Mouse (Mus musculus): ENCODE data around the gene Efemp2. TPM values are rescaled to one million over a fixed set of nuclear protein-coding genes. Genes with fewer than 3 reads are reported as not detected.

The Efemp2 gene
- polyA plus RNA-seq, 1 experiment from 2014 or later = 71.3 TPM

DNA sequence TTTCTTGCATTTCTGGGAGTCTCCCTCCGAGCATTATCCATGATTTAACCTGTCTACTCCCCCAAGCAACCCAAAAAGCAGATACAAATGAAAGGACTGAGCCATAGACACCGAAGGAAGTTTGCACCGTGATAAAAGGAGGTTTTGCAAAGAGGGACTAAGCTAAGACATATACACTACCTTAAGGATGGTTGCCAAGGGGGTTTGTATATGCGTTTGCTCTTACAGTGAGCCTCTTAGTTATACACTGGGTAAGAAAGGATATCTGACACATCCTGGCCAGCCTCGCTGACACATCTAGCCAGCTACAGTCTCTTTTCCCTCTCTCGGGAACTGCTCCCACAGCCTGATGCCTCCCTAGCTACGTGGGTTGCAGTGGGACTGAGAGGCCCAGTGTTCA lies 39.8 kb upstream of the Efemp2 start:
- no peaks in the 10 kb centered on the region for H3K36me3 ChIP-seq
- H3K27me3 ChIP-seq (ENCODE audit: insufficient read depth, poor library complexity, severe bottlenecking) = 0 out of 2 replicates have a peak, but pooled peaks cover 5% of the 10 kb centered on the region
- H3K9me3 ChIP-seq = no peaks in the 10 kb centered on the region
- 75% methylated on average over 7 of the region's 7 CpGs for WGBS
- H3K27ac ChIP-seq = peak overlapping the region; percentile 87
- H3K4me3 ChIP-seq = peak overlapping the region; percentile 47; the same call in 1 of the 2 replicates
- DNase-seq (ENCODE audit: low spot score) = no peak
- peaks cover 21% of the 10 kb centered on the region for H3K4me1 ChIP-seq (replicated peaks)

DNA sequence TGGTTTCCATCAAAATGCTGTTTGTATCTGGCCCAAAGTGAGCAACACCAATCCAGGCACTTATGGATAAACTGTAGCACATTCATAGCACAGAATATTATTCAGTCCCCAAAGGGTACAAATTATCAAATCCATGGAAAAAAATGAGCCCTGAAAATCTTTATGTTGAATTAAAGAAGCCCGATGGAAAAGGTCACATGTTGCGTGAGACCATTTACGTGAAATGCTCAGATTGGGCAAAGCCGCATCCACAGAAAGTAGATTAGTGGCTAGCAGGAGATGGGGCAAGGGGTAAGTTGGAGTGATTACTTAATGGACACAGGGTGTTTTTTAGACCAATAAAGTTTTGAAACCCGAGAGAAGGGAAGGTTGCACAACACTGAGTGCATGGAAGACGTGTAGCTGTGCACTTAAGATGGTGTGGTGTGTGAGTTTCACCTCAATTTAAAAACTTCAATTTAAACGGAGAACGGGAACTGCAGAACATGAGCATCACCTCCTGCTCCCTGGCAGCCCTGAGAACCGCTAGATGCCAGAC lies 29.3 kb upstream of the Efemp2 start:
- DNase-seq (ENCODE audit: low spot score) = no peak
- peaks cover 59% of the 10 kb centered on the region for H3K27me3 ChIP-seq (ENCODE audit: insufficient read depth, poor library complexity, severe bottlenecking)
- H3K36me3 ChIP-seq = no peaks in the 10 kb centered on the region
- H3K4me3 ChIP-seq = no peak overlapping the region
- H3K4me1 ChIP-seq (replicated peaks) = peaks cover 24% of the 10 kb centered on the region
- peaks cover 15% of the 10 kb centered on the region for H3K9me3 ChIP-seq
- WGBS = 71% methylated on average over 9 of the region's 9 CpGs
- H3K27ac ChIP-seq = no peak overlapping the region

- Histone ChIP-seq H3K27ac (no peak overlapping the region), H3K4me3 (no peak overlapping the region), H3K27me3 (ENCODE audit: insufficient read depth, poor library complexity, severe bottlenecking) (peaks cover 64% of the 10 kb centered on the region), H3K4me1 (replicated peaks) (peaks cover 24% of the 10 kb centered on the region), H3K36me3 (no peaks in the 10 kb centered on the region), H3K9me3 (peaks cover 12% of the 10 kb centered on the region)
- DNase-seq (ENCODE audit: low spot score) = no peak
- 33% methylated on average over 7 of the region's 7 CpGs for WGBS
These were observed 28.8 kb upstream of the Efemp2 start for GRCm38 (mm10) chr19:5444954-5445353.

DNA sequence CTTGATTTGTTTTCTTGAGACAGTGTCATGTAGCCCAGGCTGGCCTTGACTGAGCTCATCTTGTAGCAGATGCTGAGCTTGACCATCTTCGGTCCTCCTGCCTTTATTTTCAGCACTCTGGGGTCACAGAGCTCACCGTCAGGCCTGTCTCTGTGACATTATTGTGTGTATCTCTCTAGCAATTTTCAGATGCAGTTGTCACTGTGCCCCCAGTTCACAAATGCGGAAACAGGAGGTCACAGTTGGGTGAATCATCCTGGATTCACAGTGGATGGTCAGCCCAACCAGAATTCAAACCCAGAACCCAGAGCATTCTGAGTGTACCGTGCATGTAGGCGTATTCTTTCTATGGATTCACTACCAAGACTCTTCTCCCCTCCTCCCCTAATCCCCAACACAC lies 28.0 kb upstream of the Efemp2 start:
- 87% methylated on average over 5 of the region's 5 CpGs for WGBS
- Histone ChIP-seq H3K4me3 (no peak overlapping the region), H3K27me3 (ENCODE audit: insufficient read depth, poor library complexity, severe bottlenecking) (peaks cover 72% of the 10 kb centered on the region), H3K27ac (no peak overlapping the region), H3K4me1 (replicated peaks) (peaks cover 24% of the 10 kb centered on the region), H3K36me3 (no peaks in the 10 kb centered on the region), H3K9me3 (peaks cover 6% of the 10 kb centered on the region)
- DNase-seq (ENCODE audit: low spot score) = no peak

DNA sequence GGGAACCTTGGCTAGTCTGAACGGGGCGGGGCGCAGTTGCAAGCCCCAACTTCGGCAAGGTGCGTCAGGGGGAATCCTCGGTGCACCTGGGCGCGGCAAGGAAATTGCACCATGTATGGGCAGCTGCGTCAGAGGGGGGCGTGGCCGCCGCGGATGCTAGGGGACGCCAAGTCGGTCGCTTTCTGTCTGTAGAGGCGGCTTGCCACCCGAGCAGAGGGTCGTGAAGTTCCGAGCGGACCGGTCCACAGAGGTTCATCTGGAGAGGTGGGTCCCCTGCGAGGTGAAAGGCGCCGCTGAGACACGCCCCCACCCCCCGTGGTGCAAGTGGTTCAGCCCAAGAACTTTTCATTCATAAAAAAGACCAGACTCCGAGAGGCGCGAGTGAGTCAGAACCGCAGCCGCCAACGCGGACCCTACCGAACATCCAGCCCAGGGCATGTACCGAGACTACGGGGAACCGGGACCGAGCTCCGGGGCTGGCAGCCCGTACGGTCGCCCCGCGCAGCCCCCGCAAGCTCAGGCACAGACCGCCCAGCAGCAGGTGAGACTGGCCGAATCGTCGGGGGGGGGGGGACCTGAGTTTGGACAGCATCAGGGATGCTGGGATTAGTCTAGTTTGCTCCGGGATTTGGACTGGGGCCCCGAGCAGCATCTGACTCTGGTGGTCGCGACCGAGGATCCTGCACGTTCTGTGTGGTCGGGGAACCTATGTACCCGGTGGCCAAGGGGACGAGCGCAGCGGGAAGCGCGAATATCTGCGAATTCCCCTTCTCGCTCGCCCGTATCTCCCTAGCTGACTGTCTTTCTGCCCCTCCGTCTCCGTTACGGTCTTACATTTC lies 26.0 kb upstream of the Efemp2 start, which contains the start of gene Fosl1:
TSS of gene Fosl1 (plus strand) at position 33 of the 839 bp plus-strand sequence.
- peaks cover 24% of the 10 kb centered on the region for H3K4me1 ChIP-seq (replicated peaks)
- H3K27me3 ChIP-seq (ENCODE audit: insufficient read depth, poor library complexity, severe bottlenecking) = peaks cover 83% of the 10 kb centered on the region
- peaks cover 6% of the 10 kb centered on the region for H3K9me3 ChIP-seq
- no peaks in the 10 kb centered on the region for H3K36me3 ChIP-seq
- 2% methylated on average over 70 of the region's 70 CpGs for WGBS
- peak; percentile 62 for DNase-seq (ENCODE audit: low spot score)
- H3K4me3 ChIP-seq = peak within 1 kb of the TSS; percentile 62
- no peak within 1 kb of the TSS for H3K27ac ChIP-seq

- Histone ChIP-seq H3K9me3 (peaks cover 6% of the 10 kb centered on the region), H3K4me1 (replicated peaks) (peaks cover 24% of the 10 kb centered on the region), H3K4me3 (peak overlapping the region; percentile 62), H3K27ac (no peak overlapping the region), H3K27me3 (ENCODE audit: insufficient read depth, poor library complexity, severe bottlenecking) (peaks cover 83% of the 10 kb centered on the region), H3K36me3 (0 out of 2 replicates have a peak, but pooled peaks cover under 1% of the 10 kb centered on the region)
- no peak for DNase-seq (ENCODE audit: low spot score)
- WGBS = 7% methylated on average over 36 of the region's 36 CpGs
These were observed 25.2 kb upstream of the Efemp2 start for GRCm38 (mm10) chr19:5448354-5449150.

GRCm38 (mm10) chr19:5449673-5450072 lies 24.1 kb upstream of the Efemp2 start:
- no peak overlapping the region for H3K4me3 ChIP-seq
- H3K9me3 ChIP-seq = peaks cover 6% of the 10 kb centered on the region
- H3K27me3 ChIP-seq (ENCODE audit: insufficient read depth, poor library complexity, severe bottlenecking) = peaks cover 72% of the 10 kb centered on the region
- H3K36me3 ChIP-seq = peaks cover 11% of the 10 kb centered on the region
- DNase-seq (ENCODE audit: low spot score) = no peak
- H3K27ac ChIP-seq = no peak overlapping the region
- 89% methylated on average over 3 of the region's 3 CpGs for WGBS
- peaks cover 28% of the 10 kb centered on the region for H3K4me1 ChIP-seq (replicated peaks)

DNA sequence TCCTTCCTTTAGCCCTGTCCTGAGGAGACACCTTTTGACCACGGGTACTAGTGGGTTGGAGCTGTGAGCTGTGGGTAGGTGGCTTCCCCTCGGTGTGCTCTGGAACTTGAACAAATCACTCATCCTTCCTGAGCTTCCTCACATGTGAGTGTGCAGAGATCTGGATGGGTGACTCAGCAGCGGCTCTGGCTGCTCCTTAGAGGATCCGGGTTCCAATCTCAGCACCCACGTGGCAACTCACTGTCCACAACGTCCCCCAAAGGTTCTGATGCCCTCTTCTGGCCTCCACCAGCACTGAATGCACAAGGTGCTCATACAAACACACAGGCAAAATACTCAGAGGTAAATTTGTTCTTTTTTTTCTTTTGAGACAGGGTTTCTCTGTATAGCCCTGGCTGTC lies 22.0 kb upstream of the Efemp2 start:
- Histone ChIP-seq H3K36me3 (peaks cover 16% of the 10 kb centered on the region), H3K4me3 (no peak overlapping the region), H3K4me1 (replicated peaks) (peaks cover 45% of the 10 kb centered on the region), H3K9me3 (peaks cover 6% of the 10 kb centered on the region), H3K27ac (no peak overlapping the region), H3K27me3 (ENCODE audit: insufficient read depth, poor library complexity, severe bottlenecking) (peaks cover 57% of the 10 kb centered on the region)
- 80% methylated on average over 6 of the region's 6 CpGs for WGBS
- no peak for DNase-seq (ENCODE audit: low spot score)

- H3K4me1 ChIP-seq (replicated peaks) = peaks cover 44% of the 10 kb centered on the region
- whole genome bisulfite sequencing = 88% methylated on average over 12 of the region's 12 CpGs
- H3K27ac ChIP-seq = no peak overlapping the region
- H3K4me3 ChIP-seq = peak overlapping the region; percentile 92; the same call in 1 of the 2 replicates
- DNase-seq (ENCODE audit: low spot score) = no peak
- no peaks in the 10 kb centered on the region for H3K9me3 ChIP-seq
- peaks cover 16% of the 10 kb centered on the region for H3K36me3 ChIP-seq
- peaks cover 41% of the 10 kb centered on the region for H3K27me3 ChIP-seq (ENCODE audit: insufficient read depth, poor library complexity, severe bottlenecking)
These were observed 18.7 kb upstream of the Efemp2 start for GRCm38 (mm10) chr19:5455037-5455436.

DNA sequence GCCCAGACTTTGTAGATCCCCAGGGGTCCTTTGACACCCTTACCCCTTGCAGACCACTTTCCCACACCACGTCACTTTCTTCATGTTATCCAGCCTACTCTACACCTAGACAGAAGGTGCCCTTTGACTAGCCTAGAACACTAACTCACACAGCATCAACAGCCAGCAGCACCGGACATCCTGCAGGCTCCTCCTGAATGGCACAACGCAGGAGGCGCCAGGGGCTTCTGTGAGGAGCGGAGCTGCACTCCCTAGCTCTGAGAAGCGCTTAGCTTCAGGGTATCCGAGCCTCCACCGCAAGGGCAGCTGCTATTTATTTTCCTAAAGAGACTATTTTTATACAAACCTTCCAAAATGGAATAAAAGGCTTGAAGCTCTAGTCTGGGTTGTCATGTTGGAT lies 18.2 kb upstream of the Efemp2 start:
- WGBS = 64% methylated on average over 8 of the region's 8 CpGs
- Histone ChIP-seq H3K36me3 (peaks cover 16% of the 10 kb centered on the region), H3K9me3 (no peaks in the 10 kb centered on the region), H3K27ac (0 out of 2 replicates have a peak overlapping the region, but pooled peaks have one; percentile 93), H3K4me3 (peak overlapping the region; percentile 92), H3K27me3 (ENCODE audit: insufficient read depth, poor library complexity, severe bottlenecking) (peaks cover 36% of the 10 kb centered on the region), H3K4me1 (replicated peaks) (peaks cover 46% of the 10 kb centered on the region)
- DNase-seq (ENCODE audit: low spot score) = no peak

- 4% methylated on average over 26 of the region's 26 CpGs for WGBS
- peaks cover 27% of the 10 kb centered on the region for H3K27me3 ChIP-seq (ENCODE audit: insufficient read depth, poor library complexity, severe bottlenecking)
- peaks cover 52% of the 10 kb centered on the region for H3K4me1 ChIP-seq (replicated peaks)
- H3K36me3 ChIP-seq = peaks cover 16% of the 10 kb centered on the region
- H3K9me3 ChIP-seq = no peaks in the 10 kb centered on the region
- H3K27ac ChIP-seq = peak overlapping the region; percentile 93
- peak overlapping the region; percentile 92 for H3K4me3 ChIP-seq
- no peak for DNase-seq (ENCODE audit: low spot score)
These were observed 17.4 kb upstream of the Efemp2 start for GRCm38 (mm10) chr19:5456241-5456921.

Measured in hindbrain, embryonic 10.5 days (tissue).